Mouse (Mus musculus): ENCODE measurements around the gene Cd6. TPM values are rescaled to one million over a fixed set of nuclear protein-coding genes. Genes with fewer than 3 reads are reported as not detected.

The Cd6 gene
- polyA plus RNA-seq, 1 experiment: 5.6 TPM

GRCm38 (mm10) chr19:10747182-10747581 lies 82.7 kb downstream of the Cd6 start:
- no peak for DNase-seq (ENCODE audit: low read depth, low spot score)
- WGBS: 69% methylated on average over 7 of the region's 7 CpGs

- 75% methylated on average over 3 of the region's 3 CpGs for WGBS
- DNase-seq (ENCODE audit: low read depth, low spot score): no peak
These were observed 87.3 kb downstream of the Cd6 start for GRCm38 (mm10) chr19:10742565-10742964.

GRCm38 (mm10) chr19:10742145-10742544 lies 87.7 kb downstream of the Cd6 start:
- 73% methylated on average over 6 of the region's 6 CpGs for WGBS

GRCm38 (mm10) chr19:10740641-10741440 lies 89.0 kb downstream of the Cd6 start:
- 26% methylated on average over 11 of the region's 11 CpGs for WGBS
- no peak for DNase-seq (ENCODE audit: low read depth, low spot score)

More at GRCm38 (mm10) chr19:10742145-10742544, 87.7 kb downstream of the Cd6 start:
- DNase-seq (ENCODE audit: low read depth, low spot score): no peak

- no peak for DNase-seq (ENCODE audit: low read depth, low spot score)
- 92% methylated on average over 4 of the region's 4 CpGs for WGBS
These were observed 89.9 kb downstream of the Cd6 start for GRCm38 (mm10) chr19:10739916-10740315.

Other genes starting within 250 kb of the Cd6 start
- 93.2 and 120 TPM in 2 replicates for gene Ddb1, start 224.7 kb downstream of the Cd6 start, polyA plus RNA-seq (2012; rRNA removed)
- 115 and 227 TPM in 2 replicates for gene Tkfc, start 224.4 kb downstream of the Cd6 start, polyA plus RNA-seq (2012; rRNA removed)
- 1.3 and 6.0 TPM in 2 replicates for gene Vwce, start 195.8 kb downstream of the Cd6 start, polyA plus RNA-seq (2012; rRNA removed)
- 0.09 TPM in 1 of 2 replicates, not detected in the other for gene Pga5, start 152.0 kb downstream of the Cd6 start, polyA plus RNA-seq (2012; rRNA removed)
- gene Vps37c, start 141.3 kb downstream of the Cd6 start, polyA plus RNA-seq (2012; rRNA removed): 24.7 and 26.6 TPM in 2 replicates
- gene Cd5, start 91.1 kb downstream of the Cd6 start, polyA plus RNA-seq (2012; rRNA removed): 4.1 and 4.8 TPM in 2 replicates
- gene Slc15a3, start 9.7 kb upstream of the Cd6 start, polyA plus RNA-seq (2012; rRNA removed): 10.1 and 14.6 TPM in 2 replicates
- gene Tmem132a, start 39.9 kb upstream of the Cd6 start, polyA plus RNA-seq (2012; rRNA removed): 5.3 and 5.7 TPM in 2 replicates
- gene Tmem109, start 51.9 kb upstream of the Cd6 start, polyA plus RNA-seq (2012; rRNA removed): 41.7 and 49.4 TPM in 2 replicates
- 174 and 229 TPM in 2 replicates for gene Prpf19, start 65.2 kb upstream of the Cd6 start, polyA plus RNA-seq (2012; rRNA removed)
- 0.30 and 0.35 TPM in 2 replicates for gene Zp1, start 90.6 kb upstream of the Cd6 start, polyA plus RNA-seq (2012; rRNA removed)
- 0.77 and 0.86 TPM in 2 replicates for gene Ptgdr2, start 107.1 kb upstream of the Cd6 start, polyA plus RNA-seq (2012; rRNA removed)
- 6.6 and 7.0 TPM in 2 replicates for gene Ccdc86, start 119.2 kb upstream of the Cd6 start, polyA plus RNA-seq (2012; rRNA removed)
- 67.1 and 273 TPM in 2 replicates for gene Ms4a10, start 144.6 kb upstream of the Cd6 start, polyA plus RNA-seq (2012; rRNA removed)
- gene Ms4a15, start 163.2 kb upstream of the Cd6 start, polyA plus RNA-seq (2012; rRNA removed): 0.73 and 2.2 TPM in 2 replicates
- gene Ms4a18, start 188.0 kb upstream of the Cd6 start, polyA plus RNA-seq (2012; rRNA removed): 103 and 159 TPM in 2 replicates